Comparison of ENCODE assay signal across 9 mouse cellular contexts in the genomic region with DNA sequence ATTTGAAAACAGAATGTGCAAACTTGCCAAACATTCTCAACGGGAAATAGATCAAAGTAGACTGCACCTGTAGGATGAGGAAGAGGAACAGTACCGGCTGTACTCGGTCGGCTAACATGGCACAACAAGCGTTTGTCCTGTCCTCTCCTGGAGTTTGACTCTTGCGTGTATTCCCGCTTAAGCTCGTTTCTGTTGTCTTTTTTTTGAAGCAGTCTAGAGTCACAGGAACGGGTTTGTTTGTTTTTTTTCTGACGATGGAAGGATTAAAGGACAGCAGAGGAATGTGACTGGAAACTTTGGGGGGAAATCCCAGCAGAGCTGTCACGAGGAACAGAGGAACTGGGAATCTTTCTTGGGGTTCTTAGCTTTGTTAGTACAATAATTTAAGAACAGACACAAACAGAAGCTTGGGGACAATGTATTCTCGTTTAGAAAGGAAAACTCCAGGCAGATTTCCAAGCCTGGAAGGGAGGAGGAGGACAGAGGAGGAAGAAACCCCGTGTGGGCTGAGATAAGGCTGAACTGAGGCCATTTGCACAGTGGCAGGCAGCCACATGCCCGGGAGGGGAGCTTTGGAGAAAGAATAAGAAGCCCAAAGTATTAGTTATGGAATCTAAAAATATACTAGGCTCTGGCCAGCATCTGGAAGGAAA. TPM values are rescaled to one million over a fixed set of nuclear protein-coding genes. Genes with fewer than 3 reads are reported as not detected.
A peak's percentile ranks its signal among the peaks of the same experiment; 100 is the strongest.
DNase-seq lines count a peak whose midpoint lies in the region; ATAC-seq and TF ChIP-seq lines count a peak whose summit lies in the region.
"Had no signal": no experiment of that assay in that cellular context is flagged by ENCODE, and none has a peak within 500 bp of the region (broad histone marks: within the 10 kb centered on the region; RNA-seq: fewer than 3 reads in every experiment).

No protein-coding gene starts in this region.

- H3K36me3 ChIP-seq in CH12.LX (replicated peaks in 1 of 2; ENCODE audit: control insufficient read depth in 1 of 2, insufficient read depth in 1 of 2, low read length in 1 of 2) = no peaks in the 10 kb centered on the region
- no peaks in the 10 kb centered on the region for H3K36me3 ChIP-seq in liver, postnatal 0 days (replicated peaks; ENCODE audit: insufficient read depth, low read length)
- H3K36me3 ChIP-seq: neural tube, embryonic 12.5 days had no signal

- in situ Hi-C loops in CH12.LX (cut with MboI; ENCODE audit: low pct_ligation_motif_present, low pct_unique_long_range_greater_than_20kb, low sequenced_read_pairs) = no loop called here

- dilution Hi-C loops in CH12.LX (cut with MboI; ENCODE audit: extremely low pct_ligation_motif_present, extremely low pct_unique_long_range_greater_than_20kb, low sequenced_read_pairs) = no loop called here

- H3K9me3 ChIP-seq in CH12.LX (replicated peaks; ENCODE audit: low read length) = no peaks in the 10 kb centered on the region
- H3K9me3 ChIP-seq in liver, postnatal 0 days (ENCODE audit: low read length) = no peaks in the 10 kb centered on the region
- H3K9me3 ChIP-seq: neural tube, embryonic 12.5 days had no signal

- H3K4me3 ChIP-seq in CH12.LX (replicated peaks in 1 of 3; ENCODE audit: low read depth in 2 of 3, low read length in 2 of 3, poor library complexity in 1 of 3) = no peak overlapping the region
- H3K4me3 ChIP-seq in liver, postnatal 0 days (ENCODE audit: low read depth, low read length) = no peak overlapping the region
- H3K4me3 ChIP-seq: neural tube, embryonic 12.5 days had no signal

- H3K27me3 ChIP-seq in CH12.LX (replicated peaks) = no peaks in the 10 kb centered on the region
- no peaks in the 10 kb centered on the region for H3K27me3 ChIP-seq in liver, postnatal 0 days (ENCODE audit: insufficient read depth, low read length)
- H3K27me3 ChIP-seq: neural tube, embryonic 12.5 days had no signal

- TF ChIP-seq RAD21 in CH12.LX (IDR thresholded peaks at IDR 0.05; ENCODE audit: low read depth, low read length) = no peak

- H3K27ac ChIP-seq in CH12.LX (ENCODE audit: insufficient read depth, low read depth) = no peak overlapping the region
- H3K27ac ChIP-seq in liver, postnatal 0 days (ENCODE audit: low read depth) = 0 out of 2 replicates have a peak overlapping the region, but pooled peaks have one; percentile 42
- H3K27ac ChIP-seq: neural tube, embryonic 12.5 days had no signal

- H3K4me2 ChIP-seq in CH12.LX (ENCODE audit: insufficient read depth, low read depth, poor library complexity, severe bottlenecking) = peak overlapping the region; percentile 11
- peak overlapping the region; percentile 34 for H3K4me2 ChIP-seq in liver, postnatal 0 days (ENCODE audit: low read depth, low read length)
- H3K4me2 ChIP-seq: neural tube, embryonic 12.5 days had no signal

- DNase-seq in gastrocnemius, adult 18-20 months (ENCODE audit: low spot score) = peak; percentile 34
- no peak for DNase-seq in gastrocnemius, adult 8-10 months (ENCODE audit: low spot score in 2 of 2)
- no peak for DNase-seq in CH12.LX (ENCODE audit: extremely low read depth)
- peak; percentile 65 to 68 for DNase-seq in heart, adult 9 months (ENCODE audit: low spot score in 2 of 2)
- no peak for DNase-seq in liver, postnatal 0 days
- no peak for DNase-seq in cerebellum, adult 11-12 months
- DNase-seq in embryo, embryonic 10.5 days (ENCODE audit: low spot score) = no peak
- no peak for DNase-seq in urinary bladder, adult 2 months (ENCODE audit: low spot score)

- no peaks in the 10 kb centered on the region for H3K79me2 ChIP-seq in CH12.LX (replicated peaks; ENCODE audit: control insufficient read depth, extremely low read depth, insufficient read depth, poor library complexity, severe bottlenecking)

- peaks cover under 1 to 24% of the 10 kb centered on the region in 2 experiments; a peak in 3 of 4 replicates for H3K4me1 ChIP-seq in CH12.LX (ENCODE audit: control insufficient read depth in 1 of 2, insufficient read depth in 2 of 2)
- H3K4me1 ChIP-seq in liver, postnatal 0 days (ENCODE audit: insufficient read depth) = peaks cover 8% of the 10 kb centered on the region
- H3K4me1 ChIP-seq: neural tube, embryonic 12.5 days had no signal

- no peak for TF ChIP-seq CTCF in CH12.LX (conservative IDR thresholded peaks at IDR 0.05 in 1 of 2, IDR thresholded peaks at IDR 0.05 in 1 of 2; ENCODE audit: low read depth in 2 of 2, low read length in 2 of 2)
- no peak for TF ChIP-seq CTCF in liver, postnatal 0 days (IDR thresholded peaks at IDR 0.05; ENCODE audit: low read depth)

- 23% methylated on average over 14 of the region's 14 CpGs for WGBS in liver, postnatal 0 days (ENCODE audit: insufficient replicate concordance)

- ATAC-seq in liver, postnatal 0 days = peak; percentile 65

- TF ChIP-seq POLR2A in CH12.LX (IDR thresholded peaks at IDR 0.05; ENCODE audit: low read depth, low read length) = no peak

- no peak for TF ChIP-seq EP300 in CH12.LX (IDR thresholded peaks at IDR 0.05; ENCODE audit: low read length)
- no peak for TF ChIP-seq EP300 in liver, postnatal 0 days (IDR thresholded peaks at IDR 0.05; ENCODE audit: low read depth)

- H3K9ac ChIP-seq in CH12.LX (ENCODE audit: insufficient read depth, low read depth) = 0 out of 2 replicates have a peak overlapping the region, but pooled peaks have one; percentile 24
- H3K9ac ChIP-seq in liver, postnatal 0 days (replicated peaks) = 0 out of 2 replicates have a peak overlapping the region, but pooled peaks have one; percentile 13
- H3K9ac ChIP-seq: neural tube, embryonic 12.5 days had no signal

TF ChIP-seq in CH12.LX, 34 proteins besides CTCF, POLR2A, EP300 and RAD21:
- 0 out of 2 replicates have a peak, but pooled peaks have one; percentile 21 for TF ChIP-seq BHLHE40 (IDR thresholded peaks at IDR 0.05; ENCODE audit: low read depth, low read length)
- TF ChIP-seq MAFK (IDR thresholded peaks at IDR 0.05; ENCODE audit: insufficient replicate concordance, low read length) = no peak

RNA-seq across cellular contexts. Expression of a gene that starts 6.2 kb away (rescaled TPM):
- under 1 TPM; 0.45 to 0.53 TPM for total RNA-seq in gastrocnemius, adult 18-20 months (2021)
- 1 to 10 TPM in 1 of 4 experiments, under 1 TPM in 3; 0.67 to 1.2 (median 0.80) TPM for total RNA-seq in gastrocnemius, adult 8-10 months (2022)
- total RNA-seq in CH12.LX (2012; rRNA removed) (1.5 and 1.6 TPM in 2 replicates), CH12.LX (2014; rRNA removed) (0.95 and 1.0 TPM in 2 replicates)
- 1.6 TPM in 2 replicates for polyA plus RNA-seq in CH12.LX (2012; ENCODE audit: insufficient read length, low read depth)
- 0.14 and 0.16 TPM in 2 replicates for polyA plus RNA-seq in liver, postnatal 0 days (2015; fragmentation: Nextera tagmentation; extraction: Ambion mirVana)
- 0.33 and 0.44 TPM in 2 replicates for polyA plus RNA-seq in urinary bladder, adult 2 months (2012; rRNA removed)

RNA-seq across cellular contexts. Expression of a gene that starts 16.1 kb away (rescaled TPM):
- under 1 TPM; 0.50 to 0.53 TPM for total RNA-seq in gastrocnemius, adult 18-20 months (2021)
- under 1 TPM; 0.35 to 0.76 (median 0.36) TPM for total RNA-seq in gastrocnemius, adult 8-10 months (2022)
- total RNA-seq in CH12.LX (2012; rRNA removed) (0.08 and 0.17 TPM in 2 replicates), CH12.LX (2014; rRNA removed) (not detected in 2 replicates)
- polyA plus RNA-seq in CH12.LX (2012; ENCODE audit: insufficient read length, low read depth) = not detected in 2 replicates
- polyA plus RNA-seq in liver, postnatal 0 days (2015; fragmentation: Nextera tagmentation; extraction: Ambion mirVana) = 0.20 and 0.76 TPM in 2 replicates
- polyA plus RNA-seq in urinary bladder, adult 2 months (2012; rRNA removed) = 3.7 and 5.3 TPM in 2 replicates

Comparison
In these comparisons a context has a peak if more than half of its experiments do, and no peak if none do; other contexts are left out.
1. DNase-seq: peak in gastrocnemius, adult 18-20 months (single experiment) and heart, adult 9 months (2 of 2); none in gastrocnemius, adult 8-10 months (0 of 2), CH12.LX (single experiment), liver, postnatal 0 days (single experiment), cerebellum, adult 11-12 months (single experiment), embryo, embryonic 10.5 days (single experiment) and urinary bladder, adult 2 months (single experiment).